Mouse (Mus musculus): ENCODE measurements around the gene Gpr88. TPM values are rescaled to one million over a fixed set of nuclear protein-coding genes. Genes with fewer than 3 reads are reported as not detected.

The Gpr88 gene
- polyA plus RNA-seq, 1 experiment from 2014 or later = 0.18 TPM

GRCm38 (mm10) chr3:116252255-116253040 lies 855 bp downstream of the Gpr88 start:
- 0 out of 2 replicates have a peak overlapping the region, but pooled peaks have one; percentile 58 for H3K9ac ChIP-seq (replicated peaks)

GRCm38 (mm10) chr3:116251481-116252254 lies 1.6 kb downstream of the Gpr88 start:
- peak overlapping the region; percentile 91 for H3K4me2 ChIP-seq (ENCODE audit: low read depth, low read length)
- peak; percentile 69 for ATAC-seq
- no peaks in the 10 kb centered on the region for H3K9me3 ChIP-seq (ENCODE audit: low read length)
- H3K27me3 ChIP-seq (ENCODE audit: insufficient read depth, low read length) = peaks cover 28% of the 10 kb centered on the region
- peak; percentile 42 for DNase-seq
- H3K27ac ChIP-seq (ENCODE audit: low read depth) = no peak overlapping the region
- no peaks in the 10 kb centered on the region for H3K36me3 ChIP-seq (replicated peaks; ENCODE audit: insufficient read depth, low read length)
- H3K9ac ChIP-seq (replicated peaks) = peak overlapping the region; percentile 58
- peaks cover 14% of the 10 kb centered on the region for H3K4me1 ChIP-seq (ENCODE audit: insufficient read depth)
- H3K4me3 ChIP-seq (ENCODE audit: low read depth, low read length) = peak overlapping the region; percentile 49
- TF ChIP-seq EP300 (IDR thresholded peaks at IDR 0.05; ENCODE audit: low read depth) (no peak), CTCF (IDR thresholded peaks at IDR 0.05; ENCODE audit: low read depth) (no peak)
- WGBS (ENCODE audit: insufficient replicate concordance) = 5% methylated on average over 68 of the region's 86 CpGs

More at GRCm38 (mm10) chr3:116252255-116253040, 855 bp downstream of the Gpr88 start:
- DNase-seq = peak; percentile 29
- ATAC-seq = peak; percentile 56; the same call in 1 of the 2 replicates
- Histone ChIP-seq H3K4me3 (ENCODE audit: low read depth, low read length) (peak overlapping the region; percentile 49), H3K36me3 (replicated peaks; ENCODE audit: insufficient read depth, low read length) (no peaks in the 10 kb centered on the region), H3K9me3 (ENCODE audit: low read length) (no peaks in the 10 kb centered on the region), H3K4me1 (ENCODE audit: insufficient read depth) (peaks cover 14% of the 10 kb centered on the region), H3K4me2 (ENCODE audit: low read depth, low read length) (peak overlapping the region; percentile 91), H3K27ac (ENCODE audit: low read depth) (no peak overlapping the region), H3K27me3 (ENCODE audit: insufficient read depth, low read length) (peaks cover 28% of the 10 kb centered on the region)
- TF ChIP-seq CTCF (IDR thresholded peaks at IDR 0.05; ENCODE audit: low read depth) (peak; percentile 30), EP300 (IDR thresholded peaks at IDR 0.05; ENCODE audit: low read depth) (no peak)
- 2% methylated on average over 47 of the region's 48 CpGs for WGBS (ENCODE audit: insufficient replicate concordance)

- peaks cover 28% of the 10 kb centered on the region for H3K27me3 ChIP-seq (ENCODE audit: insufficient read depth, low read length)
- no peak overlapping the region for H3K4me2 ChIP-seq (ENCODE audit: low read depth, low read length)
- peak; percentile 47; the same call in 1 of the 2 replicates for ATAC-seq
- H3K4me3 ChIP-seq (ENCODE audit: low read depth, low read length) = no peak overlapping the region
- H3K9ac ChIP-seq (replicated peaks) = no peak overlapping the region
- TF ChIP-seq EP300 (IDR thresholded peaks at IDR 0.05; ENCODE audit: low read depth) (no peak), CTCF (IDR thresholded peaks at IDR 0.05; ENCODE audit: low read depth) (no peak)
- H3K27ac ChIP-seq (ENCODE audit: low read depth) = no peak overlapping the region
- H3K36me3 ChIP-seq (replicated peaks; ENCODE audit: insufficient read depth, low read length) = no peaks in the 10 kb centered on the region
- peak; percentile 35 for DNase-seq
- peaks cover 14% of the 10 kb centered on the region for H3K4me1 ChIP-seq (ENCODE audit: insufficient read depth)
- no peaks in the 10 kb centered on the region for H3K9me3 ChIP-seq (ENCODE audit: low read length)
- WGBS (ENCODE audit: insufficient replicate concordance) = 67% methylated on average over 2 of the region's 2 CpGs
Measured at GRCm38 (mm10) chr3:116249026-116249425, 4.3 kb downstream of the Gpr88 start.

GRCm38 (mm10) chr3:116244476-116244875 lies 8.8 kb downstream of the Gpr88 start:
- no peak for TF ChIP-seq CTCF (IDR thresholded peaks at IDR 0.05; ENCODE audit: low read depth)
- no peaks in the 10 kb centered on the region for H3K27me3 ChIP-seq (ENCODE audit: insufficient read depth, low read length)
- WGBS (ENCODE audit: insufficient replicate concordance) = 54% methylated on average over 6 of the region's 6 CpGs
- H3K4me3 ChIP-seq (ENCODE audit: low read depth, low read length) = no peak overlapping the region
- no peak overlapping the region for H3K9ac ChIP-seq (replicated peaks)
- no peak overlapping the region for H3K27ac ChIP-seq (ENCODE audit: low read depth)
- DNase-seq (no peak), ATAC-seq (no peak)
- H3K36me3 ChIP-seq (replicated peaks; ENCODE audit: insufficient read depth, low read length) = no peaks in the 10 kb centered on the region
- H3K4me1 ChIP-seq (ENCODE audit: insufficient read depth) = 0 out of 2 replicates have a peak, but pooled peaks cover 2% of the 10 kb centered on the region
- H3K9me3 ChIP-seq (ENCODE audit: low read length) = no peaks in the 10 kb centered on the region
- no peak overlapping the region for H3K4me2 ChIP-seq (ENCODE audit: low read depth, low read length)

GRCm38 (mm10) chr3:116242685-116243084 lies 10.6 kb downstream of the Gpr88 start:
- H3K9ac ChIP-seq (replicated peaks) = no peak overlapping the region
- H3K36me3 ChIP-seq (replicated peaks; ENCODE audit: insufficient read depth, low read length) = no peaks in the 10 kb centered on the region
- no peak for ATAC-seq
- H3K27me3 ChIP-seq (ENCODE audit: insufficient read depth, low read length) = no peaks in the 10 kb centered on the region
- H3K27ac ChIP-seq (ENCODE audit: low read depth) = no peak overlapping the region
- H3K9me3 ChIP-seq (ENCODE audit: low read length) = no peaks in the 10 kb centered on the region
- 77% methylated on average over 9 of the region's 9 CpGs for WGBS (ENCODE audit: insufficient replicate concordance)
- TF ChIP-seq EP300 (IDR thresholded peaks at IDR 0.05; ENCODE audit: low read depth) (no peak), CTCF (IDR thresholded peaks at IDR 0.05; ENCODE audit: low read depth) (no peak)
- H3K4me1 ChIP-seq (ENCODE audit: insufficient read depth) = no peaks in the 10 kb centered on the region
- no peak overlapping the region for H3K4me2 ChIP-seq (ENCODE audit: low read depth, low read length)
- H3K4me3 ChIP-seq (ENCODE audit: low read depth, low read length) = no peak overlapping the region
- no peak for DNase-seq

GRCm38 (mm10) chr3:116237527-116237926 lies 15.8 kb downstream of the Gpr88 start:
- 79% methylated on average over 5 of the region's 5 CpGs for WGBS (ENCODE audit: insufficient replicate concordance)
- peak; percentile 50; the same call in 1 of the 2 replicates for ATAC-seq
- peak; percentile 20 for DNase-seq

More at GRCm38 (mm10) chr3:116237527-116237926, 15.8 kb downstream of the Gpr88 start:
- H3K27ac ChIP-seq (ENCODE audit: low read depth) = peak overlapping the region; percentile 67
- no peaks in the 10 kb centered on the region for H3K27me3 ChIP-seq (ENCODE audit: insufficient read depth, low read length)
- no peak overlapping the region for H3K4me2 ChIP-seq (ENCODE audit: low read depth, low read length)
- H3K36me3 ChIP-seq (replicated peaks; ENCODE audit: insufficient read depth, low read length) = no peaks in the 10 kb centered on the region
- no peaks in the 10 kb centered on the region; the same call in 1 of the 2 replicates for H3K4me1 ChIP-seq (ENCODE audit: insufficient read depth)
- TF ChIP-seq EP300 (IDR thresholded peaks at IDR 0.05; ENCODE audit: low read depth) = no peak
- TF ChIP-seq CTCF (IDR thresholded peaks at IDR 0.05; ENCODE audit: low read depth) = peak; percentile 58
- H3K9ac ChIP-seq (replicated peaks) = no peak overlapping the region
- no peak overlapping the region for H3K4me3 ChIP-seq (ENCODE audit: low read depth, low read length)
- H3K9me3 ChIP-seq (ENCODE audit: low read length) = no peaks in the 10 kb centered on the region
